Mouse (Mus musculus) erythroblast, embryonic 14.5 days (primary cell): Measurements from ENCODE around the gene Olfm4.

ENCODE experiments used
- GATA1 ChIP-seq: IDR thresholded peaks from 2 replicates; pipeline ENCODE4 v1.6.1; 2012; ENCODE audit warnings: low read length, inconsistent platforms, mixed read lengths
- TAL1 ChIP-seq: IDR thresholded peaks from 3 replicates; pipeline ENCODE4 v1.6.1; 2012; ENCODE audit warnings: low read length, inconsistent platforms, mixed read lengths

DNA sequence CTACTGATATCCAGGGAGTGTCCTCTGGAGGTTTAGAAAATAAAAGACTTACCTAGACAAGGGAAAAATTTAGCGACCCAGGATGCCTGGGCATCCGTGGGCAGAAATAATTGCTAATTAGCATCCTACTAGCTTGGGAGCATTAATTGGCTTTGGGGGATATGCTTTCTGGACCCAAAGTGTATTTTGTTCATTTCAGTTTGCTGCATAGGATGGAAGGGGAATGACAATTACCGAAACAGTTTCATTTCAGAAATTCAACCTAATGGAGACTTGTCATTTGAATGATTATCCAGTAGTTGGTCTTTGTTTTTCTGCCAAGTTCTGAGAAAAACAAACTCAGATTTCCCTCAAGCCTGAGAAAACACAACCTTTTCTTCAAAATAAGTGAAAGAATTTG, 86.7 kb downstream of the Olfm4 start:
- TF ChIP-seq TAL1 (no peak), GATA1 (no peak)
